In genomic region chr3:135610221-135610620, GRCm38 (mm10) we compare ENCODE assay signal across 9 mouse cellular contexts.
DNase-seq lines count a peak whose midpoint lies in the region; ATAC-seq lines count a peak whose summit lies in the region.
"Had no signal": no experiment of that assay in that cellular context is flagged by ENCODE, and none has a peak within 500 bp of the region (broad histone marks: within the 10 kb centered on the region; RNA-seq: fewer than 3 reads in every experiment).

No protein-coding gene starts in this region.

- WGBS in midbrain, embryonic 14.5 days, result 37% methylated on average over 3 of the region's 3 CpGs
- WGBS in intestine, embryonic 16.5 days, result 67% methylated on average over 3 of the region's 3 CpGs

- H3K27ac ChIP-seq in midbrain, embryonic 14.5 days (replicated peaks; ENCODE audit: low read depth, low read length), result peak overlapping the region; percentile 45; the same call in 1 of the 2 replicates
- H3K27ac ChIP-seq in intestine, embryonic 16.5 days (ENCODE audit: low read length), result no peak overlapping the region
- H3K27ac ChIP-seq: embryonic facial prominence, embryonic 12.5 days had no signal

- no peak overlapping the region for H3K9ac ChIP-seq in midbrain, embryonic 14.5 days (replicated peaks; ENCODE audit: low read length)
- H3K9ac ChIP-seq in intestine, embryonic 16.5 days (ENCODE audit: low read depth, low read length), result no peak overlapping the region
- H3K9ac ChIP-seq: embryonic facial prominence, embryonic 12.5 days had no signal

- peaks cover 9% of the 10 kb centered on the region; the same call in 1 of the 2 replicates for H3K36me3 ChIP-seq in midbrain, embryonic 14.5 days (ENCODE audit: control insufficient read depth, insufficient read depth, low read length)
- peaks cover 6% of the 10 kb centered on the region for H3K36me3 ChIP-seq in intestine, embryonic 16.5 days (ENCODE audit: control insufficient read depth, insufficient read depth, low read length)

- no peaks in the 10 kb centered on the region for H3K9me3 ChIP-seq in midbrain, embryonic 14.5 days (ENCODE audit: control insufficient read depth, low read length)
- no peaks in the 10 kb centered on the region for H3K9me3 ChIP-seq in intestine, embryonic 16.5 days (ENCODE audit: control insufficient read depth, low read length)
- H3K9me3 ChIP-seq: embryonic facial prominence, embryonic 12.5 days had no signal

- no peak overlapping the region for H3K4me2 ChIP-seq in midbrain, embryonic 14.5 days (ENCODE audit: low read length)
- H3K4me2 ChIP-seq in intestine, embryonic 16.5 days (ENCODE audit: low read depth, low read length), result no peak overlapping the region
- H3K4me2 ChIP-seq: embryonic facial prominence, embryonic 12.5 days had no signal

- no peak overlapping the region for H3K4me3 ChIP-seq in midbrain, embryonic 14.5 days (replicated peaks; ENCODE audit: low read depth, low read length)
- H3K4me3 ChIP-seq in intestine, embryonic 16.5 days (ENCODE audit: low read length), result no peak overlapping the region
- H3K4me3 ChIP-seq: embryonic facial prominence, embryonic 12.5 days had no signal

- H3K4me1 ChIP-seq in midbrain, embryonic 14.5 days (ENCODE audit: control insufficient read depth, insufficient read depth, low read length), result 0 out of 2 replicates have a peak, but pooled peaks cover 5% of the 10 kb centered on the region
- H3K4me1 ChIP-seq in intestine, embryonic 16.5 days (ENCODE audit: control insufficient read depth, insufficient read depth, low read length), result no peaks in the 10 kb centered on the region
- H3K4me1 ChIP-seq: embryonic facial prominence, embryonic 12.5 days had no signal

- no peaks in the 10 kb centered on the region for H3K27me3 ChIP-seq in midbrain, embryonic 14.5 days (ENCODE audit: control insufficient read depth, insufficient read depth, low read length)
- no peaks in the 10 kb centered on the region for H3K27me3 ChIP-seq in intestine, embryonic 16.5 days (replicated peaks; ENCODE audit: control insufficient read depth, insufficient read depth, low read length)
- H3K27me3 ChIP-seq: embryonic facial prominence, embryonic 12.5 days had no signal

- no peak for ATAC-seq in midbrain, embryonic 14.5 days (ENCODE audit: low FRiP score, low TSS enrichment)
- no peak for ATAC-seq in intestine, embryonic 16.5 days

- peak; percentile 62 for DNase-seq in thymus, postnatal 0 days (ENCODE audit: low spot score)
- no peak for DNase-seq in thymus, postnatal 4 days
- DNase-seq in frontal cortex, postnatal 36 days (ENCODE audit: low spot score in 2 of 2), result peak; percentile 61 to 69
- DNase-seq in midbrain, embryonic 14.5 days, result peak; percentile 75
- no peak for DNase-seq in lung, postnatal 25 days (ENCODE audit: low spot score)
- DNase-seq in heart, adult 9 months (ENCODE audit: low spot score in 2 of 2), result no peak
- DNase-seq: lung, postnatal 14 days had no signal

Comparison
In these comparisons a context has a peak if more than half of its experiments do, and no peak if none do; other contexts are left out.
1. DNase-seq: peak in thymus, postnatal 0 days (single experiment), frontal cortex, postnatal 36 days (2 of 2) and midbrain, embryonic 14.5 days (single experiment); none in thymus, postnatal 4 days (single experiment), lung, postnatal 25 days (single experiment) and heart, adult 9 months (0 of 2).